Mouse (Mus musculus): ENCODE results near the gene Myo1d. TPM values are rescaled to one million over a fixed set of nuclear protein-coding genes. Genes with fewer than 3 reads are reported as not detected.
A peak's percentile ranks its signal among the peaks of the same experiment; 100 is the strongest.

Gene Myo1d
- polyA plus RNA-seq, 1 experiment from 2014 or later, result 1.9 TPM

DNA sequence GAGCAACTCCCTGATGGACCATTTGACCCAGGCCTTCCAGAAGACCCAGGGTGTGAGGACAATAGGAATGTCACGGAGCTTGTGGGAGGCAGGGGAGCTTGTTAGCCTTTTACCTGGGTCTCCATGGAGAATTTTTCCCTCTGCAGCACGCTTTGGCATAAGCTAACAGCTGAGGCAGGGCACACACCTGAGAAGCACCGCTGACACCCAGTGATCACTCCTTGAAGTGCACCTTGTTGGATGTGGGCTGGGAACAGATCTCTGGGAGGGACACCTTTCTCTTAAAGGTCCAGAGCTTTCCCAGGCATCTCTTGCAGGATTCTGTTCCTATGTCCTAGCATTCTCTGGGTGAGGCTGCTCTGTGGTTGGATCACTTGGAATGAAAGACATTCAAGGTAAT is 20.2 kb upstream of the Myo1d start:
- H3K9ac ChIP-seq (replicated peaks), result no peak overlapping the region
- H3K27ac ChIP-seq (replicated peaks), result no peak overlapping the region
- H3K36me3 ChIP-seq, result no peaks in the 10 kb centered on the region
- 42% methylated on average over 3 of the region's 3 CpGs for WGBS
- no peaks in the 10 kb centered on the region for H3K4me1 ChIP-seq
- H3K4me3 ChIP-seq, result no peak overlapping the region
- no peaks in the 10 kb centered on the region for H3K27me3 ChIP-seq
- H3K9me3 ChIP-seq, result no peaks in the 10 kb centered on the region
- no peak for ATAC-seq (replicated peaks)
- H3K4me2 ChIP-seq (replicated peaks), result no peak overlapping the region

DNA sequence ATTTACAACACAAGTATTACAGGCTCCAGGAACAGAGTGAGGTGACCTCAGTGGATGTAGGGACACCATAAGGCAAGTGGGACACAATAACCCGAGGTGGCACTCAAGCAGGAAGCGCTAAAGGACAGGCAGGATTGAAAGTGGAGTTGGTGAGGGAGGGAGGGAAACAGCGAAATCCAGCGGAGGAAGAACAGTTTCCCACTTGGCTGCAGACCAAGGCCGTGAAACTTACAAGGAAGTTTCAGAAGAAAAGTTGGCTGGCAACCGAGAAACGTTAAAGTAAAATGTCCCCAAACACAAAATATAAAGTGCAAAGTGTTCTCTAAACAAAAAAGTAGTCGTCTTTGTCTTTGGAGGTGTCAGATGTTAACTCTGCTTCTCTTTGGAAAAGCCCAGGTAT is 15.6 kb upstream of the Myo1d start:
- H3K4me3 ChIP-seq, result no peak overlapping the region
- WGBS, result 81% methylated on average over 8 of the region's 8 CpGs
- H3K9ac ChIP-seq (replicated peaks), result no peak overlapping the region
- no peak overlapping the region for H3K4me2 ChIP-seq (replicated peaks)
- no peaks in the 10 kb centered on the region for H3K27me3 ChIP-seq
- no peak overlapping the region for H3K27ac ChIP-seq (replicated peaks)
- no peaks in the 10 kb centered on the region for H3K9me3 ChIP-seq
- no peak for ATAC-seq (replicated peaks)
- no peaks in the 10 kb centered on the region for H3K36me3 ChIP-seq
- H3K4me1 ChIP-seq, result no peaks in the 10 kb centered on the region

DNA sequence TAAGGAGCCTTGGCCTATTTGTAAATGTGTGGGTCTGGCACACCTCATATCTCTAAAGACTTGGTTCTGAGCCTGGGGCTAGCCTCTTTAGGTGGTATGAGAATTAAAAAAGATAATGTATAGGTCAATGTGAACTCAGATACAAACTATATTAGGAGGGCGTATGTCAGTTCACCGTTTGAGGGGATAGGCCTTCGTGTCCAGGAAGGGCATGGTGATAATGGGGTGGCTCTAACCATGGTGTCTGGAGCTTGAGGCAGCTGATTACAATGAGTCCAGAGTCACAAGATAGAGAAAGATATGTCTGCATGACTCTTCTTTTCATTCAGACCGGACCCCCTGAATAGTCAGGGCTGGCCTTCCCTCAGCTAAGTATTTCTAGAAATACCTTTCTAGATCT is 14.5 kb upstream of the Myo1d start:
- H3K36me3 ChIP-seq, result no peaks in the 10 kb centered on the region
- H3K4me1 ChIP-seq, result no peaks in the 10 kb centered on the region
- 91% methylated on average over 4 of the region's 4 CpGs for whole genome bisulfite sequencing
- no peaks in the 10 kb centered on the region for H3K27me3 ChIP-seq
- H3K4me3 ChIP-seq, result no peak overlapping the region
- no peak overlapping the region for H3K9ac ChIP-seq (replicated peaks)
- no peaks in the 10 kb centered on the region for H3K9me3 ChIP-seq
- no peak overlapping the region for H3K4me2 ChIP-seq (replicated peaks)
- no peak overlapping the region for H3K27ac ChIP-seq (replicated peaks)
- ATAC-seq (replicated peaks), result no peak

GRCm38 (mm10) chr11:80793386-80793785 is 13.6 kb upstream of the Myo1d start:
- 91% methylated on average over 4 of the region's 4 CpGs for WGBS
- Histone ChIP-seq H3K36me3 (no peaks in the 10 kb centered on the region), H3K9ac (replicated peaks) (no peak overlapping the region), H3K4me3 (no peak overlapping the region), H3K27ac (replicated peaks) (no peak overlapping the region), H3K9me3 (no peaks in the 10 kb centered on the region), H3K4me1 (no peaks in the 10 kb centered on the region), H3K27me3 (no peaks in the 10 kb centered on the region), H3K4me2 (replicated peaks) (no peak overlapping the region)
- no peak for ATAC-seq (replicated peaks)

DNA sequence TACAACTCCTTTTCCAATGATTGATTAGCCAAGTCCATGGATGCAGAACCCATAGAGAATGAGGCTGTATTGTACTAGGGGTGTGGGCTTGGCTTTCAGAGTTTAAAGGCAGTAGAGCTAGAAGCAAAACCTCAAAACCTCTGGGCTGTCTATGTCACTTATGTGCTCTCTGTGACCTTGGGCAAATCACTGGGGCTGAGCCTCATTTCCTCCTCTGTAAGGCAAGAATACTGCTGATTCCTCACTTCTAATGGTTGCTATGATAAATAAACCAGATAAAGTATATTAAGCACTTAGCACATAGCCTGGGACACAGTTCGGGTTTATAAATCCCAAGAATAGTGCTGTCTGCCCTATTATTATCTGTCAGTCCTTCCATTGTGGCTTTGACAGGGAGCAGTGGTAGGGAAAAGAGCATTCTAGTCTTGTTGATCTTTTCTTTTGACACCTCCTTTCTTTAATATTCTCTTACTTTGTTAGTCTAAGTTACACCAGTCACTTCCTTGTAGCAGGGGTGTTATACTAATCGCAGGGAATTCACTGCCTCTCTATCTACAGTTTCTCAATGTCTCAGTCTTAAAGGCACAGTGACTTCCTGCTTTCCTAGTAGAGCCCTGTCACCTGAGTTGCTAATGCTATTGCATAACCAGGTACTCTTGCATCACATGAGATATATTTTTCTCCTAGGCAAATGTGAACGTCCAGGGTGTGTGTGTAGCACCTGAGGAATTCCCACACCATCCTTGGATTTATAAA is 12.0 kb upstream of the Myo1d start:
- no peak overlapping the region for H3K9ac ChIP-seq (replicated peaks)
- H3K36me3 ChIP-seq, result no peaks in the 10 kb centered on the region
- H3K4me3 ChIP-seq, result no peak overlapping the region
- ATAC-seq (replicated peaks), result no peak
- no peaks in the 10 kb centered on the region for H3K27me3 ChIP-seq
- no peaks in the 10 kb centered on the region for H3K4me1 ChIP-seq
- 71% methylated on average over 3 of the region's 3 CpGs for WGBS
- H3K4me2 ChIP-seq (replicated peaks), result no peak overlapping the region
- no peaks in the 10 kb centered on the region for H3K9me3 ChIP-seq
- no peak overlapping the region for H3K27ac ChIP-seq (replicated peaks)

- 59% methylated on average over 3 of the region's 3 CpGs for WGBS
- ATAC-seq (replicated peaks), result no peak
These were observed 10.6 kb upstream of the Myo1d start for GRCm38 (mm10) chr11:80790413-80790812.

DNA sequence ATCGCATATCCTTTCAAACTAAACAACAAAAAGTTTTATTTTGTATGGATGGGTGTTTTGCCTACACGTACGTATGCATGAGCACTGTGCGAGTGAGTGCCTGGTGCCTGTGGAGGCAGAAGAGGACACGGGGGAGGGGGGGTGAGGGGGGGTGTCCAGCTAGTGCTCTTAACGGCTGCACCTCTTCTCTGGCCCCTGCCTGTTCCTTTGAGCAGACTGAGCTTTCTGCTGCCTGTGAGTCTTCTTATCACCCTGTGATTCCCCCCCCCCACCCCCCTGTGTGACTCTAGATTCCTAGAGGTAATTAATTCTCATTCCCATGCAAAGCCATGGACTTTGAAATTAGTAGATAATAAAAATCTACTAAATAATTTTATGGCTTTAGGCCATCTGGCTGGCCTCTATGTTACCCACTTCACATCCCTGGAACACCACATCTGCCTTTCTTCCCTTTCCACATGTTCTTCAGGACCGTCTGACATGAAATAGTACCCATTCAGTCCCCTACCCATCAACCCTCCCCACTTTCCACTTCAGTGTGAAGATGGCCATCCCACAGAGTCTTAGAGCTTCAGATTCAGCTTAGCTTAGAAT is 9.9 kb upstream of the Myo1d start:
- H3K27ac ChIP-seq (replicated peaks), result no peak overlapping the region
- H3K9me3 ChIP-seq, result no peaks in the 10 kb centered on the region
- no peak overlapping the region for H3K4me2 ChIP-seq (replicated peaks)
- no peaks in the 10 kb centered on the region for H3K4me1 ChIP-seq
- WGBS, result 71% methylated on average over 7 of the region's 7 CpGs
- no peak for ATAC-seq (replicated peaks)
- no peaks in the 10 kb centered on the region for H3K36me3 ChIP-seq
- H3K9ac ChIP-seq (replicated peaks), result no peak overlapping the region
- no peak overlapping the region for H3K4me3 ChIP-seq
- H3K27me3 ChIP-seq, result no peaks in the 10 kb centered on the region

More at GRCm38 (mm10) chr11:80790413-80790812, 10.6 kb upstream of the Myo1d start:
- H3K4me3 ChIP-seq, result no peak overlapping the region
- no peaks in the 10 kb centered on the region for H3K36me3 ChIP-seq
- H3K9ac ChIP-seq (replicated peaks), result no peak overlapping the region
- H3K27me3 ChIP-seq, result no peaks in the 10 kb centered on the region
- no peaks in the 10 kb centered on the region for H3K9me3 ChIP-seq
- no peak overlapping the region for H3K27ac ChIP-seq (replicated peaks)
- H3K4me2 ChIP-seq (replicated peaks), result no peak overlapping the region
- no peaks in the 10 kb centered on the region for H3K4me1 ChIP-seq

- WGBS, result 84% methylated on average over 5 of the region's 5 CpGs
- no peaks in the 10 kb centered on the region for H3K9me3 ChIP-seq
- H3K27ac ChIP-seq (replicated peaks), result no peak overlapping the region
- no peaks in the 10 kb centered on the region for H3K4me1 ChIP-seq
- no peak overlapping the region for H3K4me2 ChIP-seq (replicated peaks)
- H3K4me3 ChIP-seq, result no peak overlapping the region
- H3K36me3 ChIP-seq, result no peaks in the 10 kb centered on the region
- H3K27me3 ChIP-seq, result no peaks in the 10 kb centered on the region
- no peak overlapping the region for H3K9ac ChIP-seq (replicated peaks)
- ATAC-seq (replicated peaks), result no peak
These were observed 5.8 kb upstream of the Myo1d start for GRCm38 (mm10) chr11:80785672-80786071.

DNA sequence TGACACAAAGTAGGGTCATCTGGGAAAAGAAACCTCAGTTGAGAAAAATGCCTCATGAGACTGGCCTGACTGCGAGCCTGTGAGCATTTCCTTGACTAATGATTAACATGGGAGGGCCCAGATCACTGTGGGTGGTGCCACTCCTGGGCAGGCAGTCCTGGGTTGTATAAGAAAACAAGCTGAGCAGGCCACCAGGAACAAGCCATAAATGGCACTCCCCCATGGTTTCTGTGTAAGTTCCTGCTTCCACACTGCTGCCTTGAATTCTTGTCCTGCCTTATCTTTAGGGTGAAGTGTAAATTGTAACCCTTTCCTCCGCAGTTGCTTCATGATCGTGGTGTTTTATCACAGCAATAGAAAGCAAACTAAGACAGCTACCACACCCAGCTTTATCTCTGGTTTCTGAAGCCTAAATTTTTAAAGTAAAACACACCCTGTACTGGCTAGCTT is 4.5 kb upstream of the Myo1d start:
- no peak overlapping the region for H3K4me2 ChIP-seq (replicated peaks)
- H3K4me3 ChIP-seq, result no peak overlapping the region
- H3K27me3 ChIP-seq, result no peaks in the 10 kb centered on the region
- H3K27ac ChIP-seq (replicated peaks), result no peak overlapping the region
- H3K9ac ChIP-seq (replicated peaks), result no peak overlapping the region
- no peaks in the 10 kb centered on the region for H3K36me3 ChIP-seq
- 66% methylated on average over 3 of the region's 3 CpGs for WGBS
- H3K9me3 ChIP-seq, result no peaks in the 10 kb centered on the region
- peaks cover 5% of the 10 kb centered on the region for H3K4me1 ChIP-seq
- no peak for ATAC-seq (replicated peaks)

GRCm38 (mm10) chr11:80783460-80783859 is 3.6 kb upstream of the Myo1d start:
- no peak overlapping the region for H3K9ac ChIP-seq (replicated peaks)
- ATAC-seq (replicated peaks), result no peak
- peaks cover 12% of the 10 kb centered on the region for H3K4me1 ChIP-seq
- no peak overlapping the region for H3K4me3 ChIP-seq
- WGBS, result 86% methylated on average over 7 of the region's 7 CpGs
- no peaks in the 10 kb centered on the region for H3K36me3 ChIP-seq
- H3K4me2 ChIP-seq (replicated peaks), result no peak overlapping the region
- no peak overlapping the region for H3K27ac ChIP-seq (replicated peaks)
- H3K9me3 ChIP-seq, result no peaks in the 10 kb centered on the region
- H3K27me3 ChIP-seq, result no peaks in the 10 kb centered on the region

- no peaks in the 10 kb centered on the region for H3K9me3 ChIP-seq
- 87% methylated on average over 2 of the region's 2 CpGs for WGBS
- H3K36me3 ChIP-seq, result no peaks in the 10 kb centered on the region
- no peak overlapping the region for H3K4me2 ChIP-seq (replicated peaks)
- no peak for ATAC-seq (replicated peaks)
- H3K27me3 ChIP-seq, result no peaks in the 10 kb centered on the region
- H3K4me1 ChIP-seq, result peaks cover 12% of the 10 kb centered on the region
- no peak overlapping the region for H3K27ac ChIP-seq (replicated peaks)
- H3K4me3 ChIP-seq, result no peak overlapping the region
- no peak overlapping the region for H3K9ac ChIP-seq (replicated peaks)
These were observed 1.7 kb upstream of the Myo1d start for GRCm38 (mm10) chr11:80781535-80781934.

- peak overlapping the region; percentile 85 for H3K4me2 ChIP-seq (replicated peaks)
- H3K27me3 ChIP-seq, result no peaks in the 10 kb centered on the region
- peak overlapping the region; percentile 56 for H3K4me3 ChIP-seq
- ATAC-seq (replicated peaks), result no peak
- no peaks in the 10 kb centered on the region for H3K36me3 ChIP-seq
- H3K9me3 ChIP-seq, result no peaks in the 10 kb centered on the region
- peak overlapping the region; percentile 56 for H3K9ac ChIP-seq (replicated peaks)
- WGBS, result 2% methylated on average over 18 of the region's 18 CpGs
- peaks cover 12% of the 10 kb centered on the region for H3K4me1 ChIP-seq
- H3K27ac ChIP-seq (replicated peaks), result no peak overlapping the region
These were observed 804 bp downstream of the Myo1d start for GRCm38 (mm10) chr11:80778916-80779526.
